Mouse (Mus musculus) left cerebral cortex, adult 11 months (tissue): ENCODE results near the gene Sap30.
"Not testable (repeated sequence)": the region's sequence is repeated elsewhere in the genome, so short reads cannot be mapped to it uniquely, and the experiment has no call there.

ENCODE experiments used
- DNase-seq: peaks from one replicate; pipeline ENCODE4 v3.0.0; 2022; ENCODE audit warnings: low spot score

Sap30 gene

GRCm38 (mm10) chr8:57498494-57498846 lies 10.8 kb upstream of the Sap30 start:
- DNase-seq, result no peak

- DNase-seq, result no peak
These were observed 4.2 kb upstream of the Sap30 start for GRCm38 (mm10) chr8:57491873-57492272.

GRCm38 (mm10) chr8:57489896-57490295 lies 2.2 kb upstream of the Sap30 start:
- DNase-seq, result no peak

GRCm38 (mm10) chr8:57489366-57489765 lies 1.7 kb upstream of the Sap30 start:
- DNase-seq, result no peak

GRCm38 (mm10) chr8:57488312-57488765 lies 679 bp upstream of the Sap30 start:
- DNase-seq, result no peak

GRCm38 (mm10) chr8:57486491-57487440 lies 894 bp downstream of the Sap30 start:
- DNase-seq, result no peak

- DNase-seq, result no peak
These were observed 7.1 kb downstream of the Sap30 start for GRCm38 (mm10) chr8:57480606-57481005.

GRCm38 (mm10) chr8:57479700-57480099 lies 8.0 kb downstream of the Sap30 start:
- DNase-seq, result no peak

- DNase-seq, result no peak
These were observed 9.3 kb downstream of the Sap30 start for GRCm38 (mm10) chr8:57478406-57478805.

GRCm38 (mm10) chr8:57473751-57474150 lies 13.9 kb downstream of the Sap30 start:
- DNase-seq, result no peak

- no peak for DNase-seq
These were observed 16.8 kb downstream of the Sap30 start for GRCm38 (mm10) chr8:57470863-57471262.

- DNase-seq, result no peak
These were observed 19.0 kb downstream of the Sap30 start for GRCm38 (mm10) chr8:57468624-57469023.

- DNase-seq, result no peak
These were observed 23.9 kb downstream of the Sap30 start for GRCm38 (mm10) chr8:57463757-57464156.

GRCm38 (mm10) chr8:57462839-57463238 lies 24.8 kb downstream of the Sap30 start:
- DNase-seq, result no peak

GRCm38 (mm10) chr8:57457942-57458341 lies 29.7 kb downstream of the Sap30 start:
- no peak for DNase-seq

GRCm38 (mm10) chr8:57457152-57457551 lies 30.5 kb downstream of the Sap30 start:
- DNase-seq, result no peak

GRCm38 (mm10) chr8:57455765-57456164 lies 31.9 kb downstream of the Sap30 start, which contains the start of gene Scrg1:
Gene Scrg1 (plus strand): TSS chr8:57455923.
- no peak for DNase-seq

- no peak for DNase-seq
These were observed 34.3 kb downstream of the Sap30 start for GRCm38 (mm10) chr8:57453361-57453760.

GRCm38 (mm10) chr8:57451896-57452295 lies 35.8 kb downstream of the Sap30 start:
- no peak for DNase-seq

GRCm38 (mm10) chr8:57450726-57451125 lies 36.9 kb downstream of the Sap30 start:
- no peak for DNase-seq

- not testable (repeated sequence) for DNase-seq
These were observed 41.8 kb downstream of the Sap30 start for GRCm38 (mm10) chr8:57445901-57446300.

- DNase-seq, result no peak
These were observed 44.4 kb downstream of the Sap30 start for GRCm38 (mm10) chr8:57443289-57443688.

GRCm38 (mm10) chr8:57441556-57441955 lies 46.1 kb downstream of the Sap30 start:
- DNase-seq, result no peak

GRCm38 (mm10) chr8:57441131-57441530 lies 46.5 kb downstream of the Sap30 start:
- no peak for DNase-seq
